Mouse (Mus musculus) CD4-positive, CD25-positive, alpha-beta regulatory T cell, adult 2 months (primary cell): ENCODE data around the gene Vwa5a.

Experiments used
- DNase-seq: peaks from one replicate; pipeline ENCODE4 v3.0.0-alpha.2; 2012; ENCODE audit warnings: low read depth, low spot score

Gene Vwa5a

DNA sequence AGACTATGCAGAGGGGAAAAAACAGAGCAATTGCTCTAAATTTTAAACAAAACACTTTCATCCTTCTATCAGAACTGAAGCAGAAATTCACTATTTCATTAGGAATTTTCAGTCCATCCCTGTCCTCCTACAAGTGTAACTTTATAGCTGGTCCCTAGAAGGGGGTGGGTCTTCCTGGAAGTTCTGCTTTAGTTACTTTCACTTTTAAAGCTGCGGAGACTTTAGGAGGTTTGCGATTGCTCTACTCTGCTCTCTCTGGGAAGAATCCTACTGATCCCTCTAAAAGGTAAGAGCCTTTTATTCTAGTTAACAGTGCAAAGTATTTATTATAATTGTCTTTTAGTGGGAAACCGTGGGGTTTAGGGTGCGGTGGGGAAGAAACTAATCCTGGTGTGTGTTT lies at the start of gene Vwa5a:
Gene Vwa5a (plus strand): TSS at position 167 of the 400 bp plus-strand sequence.
- DNase-seq: peak; percentile 46

DNA sequence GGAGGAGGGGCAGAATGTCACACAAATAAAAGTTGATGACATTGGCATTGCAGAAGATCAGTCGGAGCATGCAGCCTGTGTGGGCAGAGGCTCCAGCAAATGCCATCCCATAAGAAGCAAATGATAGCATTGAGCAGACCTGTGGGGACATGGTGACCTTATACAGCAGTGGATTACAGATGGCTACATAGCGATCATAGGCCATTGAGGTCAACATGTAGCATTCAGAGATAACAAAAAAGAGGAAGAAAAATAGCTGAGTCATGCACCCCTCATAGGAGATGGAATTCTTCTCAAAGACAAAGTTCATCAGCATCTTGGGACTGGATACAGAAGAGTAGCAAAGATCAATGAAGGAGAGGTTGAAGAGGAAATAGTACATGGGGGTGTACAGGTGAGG lies 45.2 kb upstream of the Vwa5a start:
- no peak for DNase-seq

DNA sequence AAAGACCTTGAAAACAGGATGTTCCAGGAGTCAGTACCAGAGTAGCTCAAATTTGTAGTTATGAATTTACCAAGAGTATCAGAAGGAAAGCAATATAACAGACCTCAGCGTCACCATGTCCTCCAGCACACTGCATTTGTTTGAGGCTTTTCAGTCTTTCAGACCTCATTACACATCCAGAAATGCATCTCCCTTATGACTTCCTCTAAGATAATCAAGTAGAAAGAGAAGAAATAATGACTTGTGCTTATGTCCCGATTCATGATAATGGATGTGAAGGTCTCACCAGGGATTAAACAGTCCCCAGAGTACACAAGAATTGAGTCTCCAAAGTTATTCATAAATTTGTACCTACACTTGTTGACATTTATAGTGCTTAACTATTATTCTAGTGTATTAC lies 43.6 kb upstream of the Vwa5a start, which contains the start of gene Olfr918:
Gene Olfr918 (minus strand): TSS at position 101 of the 400 bp plus-strand sequence.
- no peak for DNase-seq

DNA sequence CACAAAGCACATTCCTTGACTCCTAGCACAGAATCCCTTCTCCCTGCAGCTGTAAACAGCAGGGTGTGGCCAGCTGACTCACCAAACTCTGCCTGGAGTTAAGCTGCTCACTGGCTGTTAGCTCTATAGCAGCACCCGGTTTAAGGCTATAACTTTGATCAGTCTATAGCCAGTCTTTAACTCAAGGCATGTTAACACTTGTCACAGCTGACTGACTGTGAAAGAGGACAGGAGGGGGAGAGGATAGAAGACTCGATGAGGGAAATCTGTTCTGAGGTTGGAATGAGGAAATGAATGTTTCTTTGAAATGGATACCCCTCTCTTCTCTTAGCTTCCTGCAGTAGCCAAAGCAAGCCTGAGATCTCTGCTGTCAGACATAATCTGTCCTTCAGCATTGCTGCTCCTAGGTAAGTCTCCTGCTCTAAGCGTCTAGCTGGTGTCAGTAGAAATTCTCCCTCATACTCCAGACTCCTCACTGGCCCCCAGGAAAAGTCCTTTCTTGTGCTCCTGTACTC lies 916 bp downstream of the Vwa5a start:
- peak; percentile 14 for DNase-seq

DNA sequence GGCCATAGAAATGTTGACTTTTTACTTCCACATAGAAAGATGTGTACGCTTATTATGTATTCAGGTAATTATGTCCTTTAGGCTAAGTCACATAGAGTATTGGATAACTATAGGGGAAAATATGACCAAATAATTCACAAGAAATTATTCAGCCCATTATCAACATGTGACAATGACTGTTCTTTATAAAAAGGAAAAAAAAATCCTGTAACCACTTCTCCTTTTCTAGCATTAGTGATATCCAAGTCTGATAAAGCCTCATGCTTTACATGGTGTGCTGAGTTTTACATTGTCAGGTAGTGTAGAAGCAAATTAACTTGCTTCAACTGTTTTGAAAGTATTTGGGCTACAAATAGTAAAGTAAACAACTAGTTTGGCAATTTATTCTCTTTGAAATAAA lies 6.0 kb downstream of the Vwa5a start:
- DNase-seq: no peak

DNA sequence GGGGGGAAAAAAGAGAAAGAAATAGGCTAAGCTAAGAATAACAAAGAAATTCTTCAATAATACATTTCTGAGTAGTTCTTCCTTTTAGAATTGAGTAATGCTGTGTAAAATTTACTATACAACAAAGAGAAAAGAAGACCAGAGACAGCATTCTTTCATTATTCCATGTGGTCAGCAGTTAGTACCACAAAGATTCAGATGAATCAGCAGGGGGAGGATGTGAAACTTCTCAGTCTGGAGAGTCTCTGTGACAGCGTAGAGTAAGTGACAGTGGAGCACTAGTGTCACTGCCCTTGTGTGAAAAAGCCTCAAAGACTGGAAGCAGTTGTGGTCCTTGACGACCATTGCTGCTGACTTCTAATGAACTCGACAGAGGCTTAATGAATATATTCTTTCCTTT lies 10.2 kb downstream of the Vwa5a start:
- no peak for DNase-seq

DNA sequence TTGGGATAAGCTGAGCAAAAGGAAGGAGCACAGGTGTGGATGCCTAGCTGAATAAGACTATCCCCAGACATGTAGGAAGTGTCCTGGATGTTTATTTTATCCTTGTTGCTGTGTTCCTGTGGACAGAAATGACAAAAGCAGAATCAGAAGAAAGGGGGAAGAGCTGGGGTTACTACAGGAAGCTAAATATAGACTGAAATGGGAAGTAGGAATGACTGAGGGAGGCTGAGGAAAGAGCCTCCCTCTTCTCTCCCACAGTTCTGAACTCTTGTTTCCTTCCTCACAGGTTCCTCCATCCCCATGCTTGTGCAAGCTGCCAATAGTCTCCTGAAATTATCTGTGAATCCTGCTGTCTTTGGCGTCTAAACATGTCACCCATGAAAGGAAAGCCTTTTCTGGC lies 23.3 kb downstream of the Vwa5a start:
- no peak for DNase-seq

DNA sequence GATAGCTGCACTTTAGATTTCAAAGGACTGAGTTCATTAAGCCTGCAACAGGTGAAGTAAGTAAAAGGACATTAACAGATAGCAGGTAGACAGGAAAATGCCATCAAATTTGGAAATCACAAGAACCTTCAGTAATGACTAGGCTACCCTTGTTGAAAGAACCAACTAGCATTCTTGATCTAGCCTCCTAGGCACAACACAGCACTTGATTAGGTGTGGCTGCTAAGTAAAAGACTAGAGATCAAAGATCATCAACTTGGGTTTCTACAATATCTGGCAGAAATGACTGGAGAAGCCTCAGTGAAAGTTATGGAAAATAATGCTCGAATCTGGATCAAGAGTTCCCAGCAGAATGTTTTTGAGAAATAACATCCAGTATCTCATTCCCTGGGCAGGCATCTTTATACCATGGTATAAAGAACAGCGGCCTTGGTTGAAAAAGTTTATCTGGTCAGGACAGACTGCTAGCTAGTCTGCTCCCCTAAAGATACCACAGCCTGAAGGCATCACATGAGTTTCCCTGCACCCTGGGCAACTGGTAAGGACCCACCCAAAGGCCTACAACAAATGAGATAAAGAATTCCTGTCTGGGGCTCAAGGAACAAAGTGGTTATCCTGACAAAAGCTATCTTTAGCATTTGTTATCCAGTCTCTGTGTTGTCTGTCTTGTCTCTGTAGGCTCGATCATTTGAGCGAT lies 26.7 kb downstream of the Vwa5a start:
- no peak for DNase-seq

DNA sequence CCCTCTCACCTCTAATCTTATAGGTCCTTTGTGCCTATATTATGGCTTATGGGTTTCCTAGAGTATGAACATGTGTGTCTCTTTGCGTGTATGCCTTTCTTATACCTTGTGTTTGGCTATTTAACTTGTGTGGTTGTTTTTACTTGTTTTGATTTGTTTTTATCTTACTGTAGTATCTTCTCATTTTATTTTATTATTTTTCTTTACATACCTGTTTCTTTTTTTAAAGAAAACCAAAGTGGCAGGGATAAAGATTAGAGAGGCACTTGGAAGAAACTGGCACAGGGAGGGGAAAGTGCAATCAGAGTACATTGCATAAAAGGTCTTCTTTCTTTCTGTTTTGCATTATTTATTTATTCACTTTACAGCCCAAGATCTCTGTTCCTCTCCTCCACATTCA lies 33.9 kb downstream of the Vwa5a start, which contains the start of gene Olfr920:
Gene Olfr920 (plus strand): TSS at position 301 of the 400 bp plus-strand sequence.
- DNase-seq: no peak

DNA sequence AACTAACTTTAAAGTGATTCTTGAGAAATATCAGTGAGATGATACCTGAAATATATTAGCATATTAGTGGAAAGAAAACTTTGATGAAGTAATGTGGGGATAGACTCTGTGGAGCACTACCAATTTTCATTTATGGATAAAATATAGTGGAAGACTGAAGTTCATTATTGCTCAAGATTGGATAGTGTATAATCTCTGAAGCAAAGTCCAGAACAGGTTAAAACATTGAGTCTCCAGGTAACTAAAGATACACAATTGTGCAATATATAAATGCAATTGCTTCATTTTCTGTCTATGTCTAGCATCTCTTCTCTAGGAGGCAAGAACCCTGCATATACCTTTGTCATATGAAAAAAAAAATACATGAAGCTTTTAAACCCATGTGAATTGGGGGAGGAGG lies 54.7 kb downstream of the Vwa5a start, which contains the start of gene Olfr921:
Gene Olfr921 (plus strand): TSS at position 301 of the 400 bp plus-strand sequence.
- no peak for DNase-seq

DNA sequence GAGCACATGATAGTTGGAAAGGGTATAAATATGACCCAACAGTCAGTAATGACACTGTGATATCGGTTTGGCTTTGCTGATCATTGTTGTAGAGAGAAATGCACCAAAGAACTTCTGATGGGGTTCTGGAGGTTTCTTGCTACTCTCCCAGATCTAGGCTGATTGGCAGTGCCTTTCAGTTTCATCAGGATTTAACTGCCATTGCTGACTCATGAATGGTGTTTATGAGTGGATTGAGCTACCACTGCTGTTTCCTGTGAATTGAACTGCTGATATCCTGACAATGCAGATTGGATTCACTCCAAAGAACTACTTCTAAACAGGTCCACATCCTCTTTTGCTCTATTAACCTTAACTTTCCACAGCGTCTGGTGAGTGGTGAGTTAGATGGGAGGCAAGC lies 74.6 kb downstream of the Vwa5a start:
- DNase-seq: no peak
